Mouse (Mus musculus): ENCODE measurements around the gene Tas2r121. TPM values are rescaled to one million over a fixed set of nuclear protein-coding genes. Genes with fewer than 3 reads are reported as not detected.
"Not testable (repeated sequence)": the region's sequence is repeated elsewhere in the genome, so short reads cannot be mapped to it uniquely, and the experiment has no call there.

Gene Tas2r121
- total RNA-seq (2017): not detected in 2 replicates

DNA sequence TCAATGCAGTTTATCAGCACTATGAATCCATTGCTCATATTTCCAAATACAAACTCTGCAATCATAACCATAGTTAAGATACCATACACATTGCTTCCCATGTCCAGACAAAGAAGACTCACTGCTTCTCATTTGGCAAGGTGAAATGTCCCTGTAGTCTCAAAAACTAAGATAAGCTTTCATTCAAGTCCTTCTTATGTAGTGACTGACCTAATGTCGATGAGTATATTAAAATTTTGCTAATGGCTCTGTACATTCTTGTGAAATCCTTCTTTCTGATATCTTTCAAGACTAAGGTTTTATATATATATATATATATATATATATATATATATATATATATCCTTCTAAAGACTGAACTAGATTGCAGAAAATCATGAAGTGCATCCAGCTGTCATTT, at the start of gene Tas2r121:
Tas2r121 (minus strand) TSS at position 101 of the 400 bp plus-strand sequence.
- no peak for ATAC-seq (ENCODE audit: extremely low read depth, insufficient number of reproducible peaks, low FRiP score, poor library complexity, severe bottlenecking)

DNA sequence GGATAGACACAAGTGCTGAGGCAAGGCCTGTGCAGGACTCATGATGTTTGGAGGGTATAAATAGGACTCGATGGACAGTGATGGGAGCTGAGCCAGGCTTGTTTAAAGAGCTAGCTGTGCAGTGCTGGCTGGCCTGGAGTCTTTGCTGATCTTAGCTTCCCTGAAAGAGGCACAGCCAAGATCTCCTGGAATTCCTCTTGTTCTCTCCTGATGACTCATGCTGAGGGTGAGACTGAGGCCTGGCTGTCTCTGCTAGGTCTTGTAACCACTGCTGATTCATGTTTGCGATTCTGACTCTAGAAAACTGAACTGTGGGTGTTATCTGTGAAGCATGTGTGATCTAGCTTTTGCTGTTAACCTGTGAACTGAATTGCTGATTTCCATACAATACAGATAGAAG, 49.4 kb upstream of the Tas2r121 start:
- no peak for ATAC-seq (ENCODE audit: extremely low read depth, insufficient number of reproducible peaks, low FRiP score, poor library complexity, severe bottlenecking)

DNA sequence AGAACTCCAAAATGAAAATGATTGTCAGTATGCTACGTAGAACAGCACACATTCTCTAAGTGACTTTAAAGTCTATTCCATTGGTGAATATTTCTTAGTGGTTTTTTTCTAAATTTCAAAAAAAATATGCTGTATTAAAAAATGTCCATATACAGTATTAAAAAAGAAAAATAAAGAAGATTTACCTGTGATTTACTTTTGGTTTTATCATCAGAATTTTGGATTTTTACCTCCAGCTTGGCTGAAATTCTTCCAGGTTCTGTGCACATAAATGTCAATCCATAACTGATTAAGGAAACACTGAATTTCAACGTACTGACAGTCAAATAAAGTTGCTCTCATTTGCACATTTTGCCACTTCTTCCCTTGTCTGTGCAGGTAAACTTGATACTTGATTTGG, 37.1 kb upstream of the Tas2r121 start, which contains the start of gene Tas2r115:
Tas2r115 (minus strand) TSS at position 101 of the 400 bp plus-strand sequence.
- ATAC-seq (ENCODE audit: extremely low read depth, insufficient number of reproducible peaks, low FRiP score, poor library complexity, severe bottlenecking): no peak

DNA sequence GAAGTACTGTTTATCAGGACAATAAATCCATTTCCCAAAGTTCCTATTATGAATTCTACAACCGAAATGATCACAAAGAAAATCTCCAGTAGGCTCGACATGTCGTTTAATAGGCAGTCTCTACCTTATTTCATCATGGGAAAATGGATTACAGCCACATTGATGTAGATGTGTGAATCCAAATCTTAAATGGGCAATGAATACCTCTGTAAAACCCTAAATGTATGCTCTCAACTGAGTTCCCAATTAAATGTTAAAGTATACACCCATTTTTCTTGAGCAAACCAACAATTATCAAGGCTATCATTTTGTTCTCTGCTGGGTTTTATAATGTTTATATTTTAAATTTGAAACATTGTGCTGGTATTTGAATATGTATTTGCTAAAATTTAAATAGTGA, 11.0 kb upstream of the Tas2r121 start, which contains the start of gene Tas2r122:
Tas2r122 (minus strand) TSS at position 101 of the 400 bp plus-strand sequence.
- no peak for ATAC-seq (ENCODE audit: extremely low read depth, insufficient number of reproducible peaks, low FRiP score, poor library complexity, severe bottlenecking)

DNA sequence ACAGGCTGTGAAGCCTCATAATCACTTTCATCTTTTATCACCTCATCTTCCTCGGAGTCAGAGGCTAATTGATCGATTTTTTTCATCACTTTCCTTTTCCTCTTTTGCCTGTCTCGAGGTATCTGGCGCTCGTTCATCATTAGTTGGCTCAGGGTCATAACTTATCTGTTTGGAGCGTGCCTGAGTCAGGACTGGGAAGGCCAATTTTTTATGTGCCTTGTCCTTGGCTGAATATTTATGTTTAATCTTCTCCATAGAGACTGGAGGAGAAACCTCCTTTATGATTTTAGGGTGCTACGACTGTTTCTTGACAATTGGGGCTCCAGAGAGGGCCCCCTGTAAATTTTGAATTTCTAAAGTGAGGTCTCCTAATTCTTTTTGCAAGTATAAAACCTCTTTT, 9.2 kb downstream of the Tas2r121 start:
- not testable (repeated sequence) for ATAC-seq (ENCODE audit: extremely low read depth, insufficient number of reproducible peaks, low FRiP score, poor library complexity, severe bottlenecking)

DNA sequence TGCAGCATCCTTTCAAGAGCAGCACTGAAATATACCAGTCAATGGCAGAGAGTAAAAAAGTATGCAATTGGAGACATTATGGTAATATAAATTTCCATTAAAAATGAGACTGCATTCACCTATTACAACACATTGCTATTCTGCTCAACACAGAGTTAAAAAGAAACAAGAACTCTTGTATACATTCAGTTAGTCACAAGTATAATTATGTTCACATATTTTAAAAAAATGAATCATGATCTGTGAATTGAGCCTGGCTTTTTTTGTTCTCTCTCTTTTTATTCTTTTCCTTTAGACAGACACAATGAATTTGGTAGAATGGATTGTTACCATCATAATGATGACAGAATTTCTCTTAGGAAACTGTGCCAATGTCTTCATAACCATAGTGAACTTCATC, 44.2 kb downstream of the Tas2r121 start, which contains the start of gene Tas2r120:
Tas2r120 (plus strand) TSS at position 301 of the 400 bp plus-strand sequence.
- ATAC-seq (ENCODE audit: extremely low read depth, insufficient number of reproducible peaks, low FRiP score, poor library complexity, severe bottlenecking): no peak

DNA sequence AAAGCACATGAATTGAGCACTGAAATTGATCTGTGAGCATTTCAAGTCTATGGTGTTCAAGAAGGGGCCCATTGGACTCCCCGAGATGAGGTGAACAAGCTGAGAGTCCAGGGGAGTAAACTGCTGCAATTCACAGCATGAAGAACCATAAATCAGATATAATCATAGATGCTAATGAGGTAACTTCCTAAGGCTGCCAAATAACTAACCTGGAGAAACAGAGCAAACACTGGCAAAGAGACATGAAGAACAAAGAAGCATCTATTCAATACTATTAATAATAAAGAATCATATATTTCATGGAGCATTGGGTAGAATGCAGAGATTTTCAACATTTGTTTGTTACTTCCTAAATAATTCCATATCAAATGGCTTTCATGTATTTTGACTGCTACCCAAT, 49.4 kb downstream of the Tas2r121 start, which contains the start of gene A630073D07Rik:
A630073D07Rik (minus strand) TSS at position 101 of the 400 bp plus-strand sequence.
- no peak for ATAC-seq (ENCODE audit: extremely low read depth, insufficient number of reproducible peaks, low FRiP score, poor library complexity, severe bottlenecking)

Other genes starting within 250 kb of the Tas2r121 start
- gene Prh1, start 131.2 kb downstream of the Tas2r121 start, total RNA-seq (2017): not detected in 2 replicates
- gene Prp2, start 105.1 kb downstream of the Tas2r121 start, total RNA-seq (2017): not detected in 2 replicates
- gene A630073D07Rik, start 49.5 kb downstream of the Tas2r121 start, total RNA-seq (2017): not detected in 2 replicates
- gene Tas2r120, start 44.1 kb downstream of the Tas2r121 start, total RNA-seq (2017): not detected in 2 replicates
- gene Tas2r122, start 10.9 kb upstream of the Tas2r121 start, total RNA-seq (2017): not detected in 2 replicates
- not detected in 2 replicates for gene Tas2r115, start 37.0 kb upstream of the Tas2r121 start, total RNA-seq (2017)
- not detected in 2 replicates for gene Tas2r124, start 53.7 kb upstream of the Tas2r121 start, total RNA-seq (2017)
- gene Tas2r102, start 61.1 kb upstream of the Tas2r121 start, total RNA-seq (2017): not detected in 2 replicates
- gene Tas2r136, start 77.2 kb upstream of the Tas2r121 start, total RNA-seq (2017): not detected in 2 replicates
- not detected in 2 replicates for gene Tas2r117, start 101.8 kb upstream of the Tas2r121 start, total RNA-seq (2017)
- gene Tas2r123, start 146.1 kb upstream of the Tas2r121 start, total RNA-seq (2017): not detected in 2 replicates
- gene Tas2r116, start 154.4 kb upstream of the Tas2r121 start, total RNA-seq (2017): not detected in 2 replicates
- not detected in 2 replicates for gene Tas2r110, start 167.0 kb upstream of the Tas2r121 start, total RNA-seq (2017)
- not detected in 2 replicates for gene Tas2r113, start 192.0 kb upstream of the Tas2r121 start, total RNA-seq (2017)
- gene Tas2r125, start 208.6 kb upstream of the Tas2r121 start, total RNA-seq (2017): not detected in 2 replicates